Mouse (Mus musculus) midbrain, embryonic 11.5 days (tissue): ENCODE results near the gene Dffa. TPM values are rescaled to one million over a fixed set of nuclear protein-coding genes. Genes with fewer than 3 reads are reported as not detected.

Experiments
- ATAC-seq: fragments of 200-750 bp; cut with Nextera tagmentation; 2 replicates; pipeline ENCODE4 v1.8.0; 2017; ENCODE audit warnings: moderate TSS enrichment, moderate library complexity; ENCODE audit not compliant: low FRiP score
- DNase-seq: peaks from one replicate; pipeline ENCODE4 v3.0.0; 2015; ENCODE audit warnings: low spot score; ENCODE audit errors: missing footprints
- H3K27ac ChIP-seq: fragments of 300-500 bp; sonication (generic); 2 replicates; pipeline ENCODE4 v1.5.1; 2014; ENCODE audit warnings: low read depth, low read length
- H3K27me3 ChIP-seq: fragments of 300-500 bp; sonication (generic); 2 replicates; pipeline ENCODE4 v1.6.1; 2014; ENCODE audit warnings: mild to moderate bottlenecking, low read length, moderate library complexity, mixed read lengths; ENCODE audit not compliant: control insufficient read depth, insufficient read depth
- H3K36me3 ChIP-seq: fragments of 300-500 bp; sonication (generic); 2 replicates; pipeline ENCODE4 v1.6.1; 2014; ENCODE audit warnings: mild to moderate bottlenecking, low read length, moderate library complexity, mixed read lengths; ENCODE audit not compliant: control insufficient read depth, insufficient read depth
- H3K4me1 ChIP-seq: fragments of 300-500 bp; sonication (generic); 2 replicates; pipeline ENCODE4 v1.6.1; 2014; ENCODE audit warnings: low read length; ENCODE audit not compliant: control insufficient read depth, insufficient read depth
- H3K4me2 ChIP-seq: fragments of 300-500 bp; sonication (generic); 2 replicates; pipeline ENCODE4 v1.6.1; 2014; ENCODE audit warnings: mild to moderate bottlenecking, moderate library complexity
- H3K4me3 ChIP-seq: fragments of 300-500 bp; sonication (generic); 2 replicates; pipeline ENCODE4 v1.5.1; 2014; ENCODE audit warnings: low read depth, low read length
- H3K9ac ChIP-seq: fragments of 300-500 bp; sonication (generic); 2 replicates; pipeline ENCODE4 v1.6.1; 2014; ENCODE audit warnings: low read length
- H3K9me3 ChIP-seq: fragments of 300-500 bp; sonication (generic); 2 replicates; pipeline ENCODE4 v1.6.1; 2016; ENCODE audit warnings: low read length; ENCODE audit not compliant: control insufficient read depth
- WGBS: fragments of 180-500 bp; shearing (Covaris S2); extraction: QIAGEN DNeasy Blood & Tissue Kit; methylation state at CpG from one replicate; pipeline ENCODE4 v1.1.7; 2014; 5-methylcytosine and 5-hydroxymethylcytosine counted together
- polyA plus RNA-seq: library from polyadenylated mRNA; unstranded; fragments of >200 nt; fragmentation: Nextera tagmentation; extraction: Ambion mirVana; gene quantifications from 2 replicates; pipeline ENCODE4 v1.2.1, GENCODE M21; 2014

Gene Dffa
- polyA plus RNA-seq, 1 experiment from 2014 or later, result 25.3 TPM

- Histone ChIP-seq H3K4me3 (peak overlapping the region; percentile 63), H3K27me3 (no peaks in the 10 kb centered on the region), H3K9ac (peak overlapping the region; percentile 72), H3K36me3 (no peaks in the 10 kb centered on the region), H3K27ac (no peak overlapping the region; the same call in 1 of the 2 replicates), H3K4me2 (peak overlapping the region; percentile 68), H3K4me1 (peaks cover 6% of the 10 kb centered on the region; the same call in 1 of the 2 replicates), H3K9me3 (no peaks in the 10 kb centered on the region)
- WGBS, result 73% methylated on average over 18 of the region's 18 CpGs
- DNase-seq (no peak), ATAC-seq (no peak; the same call in 1 of the 2 replicates)
These were observed 32.3 kb downstream of the Dffa start for GRCm38 (mm10) chr4:149136116-149136850.

GRCm38 (mm10) chr4:149136982-149137770, 33.2 kb downstream of the Dffa start, which contains the start of gene Cenps:
Gene Cenps, minus strand, starts transcription at chr4:149137629.
- no peaks in the 10 kb centered on the region for H3K36me3 ChIP-seq
- H3K4me2 ChIP-seq, result peak within 1 kb of the TSS; percentile 68
- H3K27me3 ChIP-seq, result no peaks in the 10 kb centered on the region
- H3K27ac ChIP-seq, result peak within 1 kb of the TSS; percentile 84
- H3K4me3 ChIP-seq, result peak within 1 kb of the TSS; percentile 63
- ATAC-seq (peak; percentile 92), DNase-seq (peak; percentile 100)
- H3K9me3 ChIP-seq, result no peaks in the 10 kb centered on the region
- peak within 1 kb of the TSS; percentile 72 for H3K9ac ChIP-seq
- H3K4me1 ChIP-seq, result peaks cover 6% of the 10 kb centered on the region; the same call in 1 of the 2 replicates
- under 1% methylated on average over 68 of the region's 68 CpGs for WGBS

- Histone ChIP-seq H3K9me3 (no peaks in the 10 kb centered on the region), H3K27ac (no peak overlapping the region), H3K36me3 (no peaks in the 10 kb centered on the region), H3K4me3 (no peak overlapping the region), H3K9ac (no peak overlapping the region), H3K4me1 (peaks cover 6% of the 10 kb centered on the region; the same call in 1 of the 2 replicates), H3K27me3 (no peaks in the 10 kb centered on the region), H3K4me2 (no peak overlapping the region)
- no peak for DNase-seq
- WGBS, result 88% methylated on average over 8 of the region's 8 CpGs
- ATAC-seq, result no peak
These were observed 34.6 kb downstream of the Dffa start for GRCm38 (mm10) chr4:149138515-149138914.

DNA sequence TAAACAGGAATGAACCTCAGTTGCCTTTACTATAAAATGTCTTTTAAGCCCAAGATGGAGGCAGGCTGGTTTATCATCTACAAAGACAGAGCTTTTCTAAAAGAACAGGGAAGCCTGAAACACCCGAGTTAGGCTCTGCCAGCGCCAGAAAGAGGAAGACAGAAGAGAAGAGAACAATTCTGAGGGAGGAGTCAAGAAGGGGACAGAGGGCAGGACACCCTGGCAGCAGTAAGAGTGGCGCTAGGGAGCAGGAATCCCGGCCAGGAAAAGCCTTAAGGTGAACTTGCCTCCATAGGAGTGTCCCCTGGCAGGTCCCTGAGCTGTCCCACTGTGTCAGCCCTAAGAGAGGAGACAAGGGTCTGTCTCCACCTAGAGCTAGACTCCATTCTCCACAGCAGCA, 39.6 kb downstream of the Dffa start:
- Histone ChIP-seq H3K27ac (no peak overlapping the region), H3K27me3 (no peaks in the 10 kb centered on the region), H3K9me3 (no peaks in the 10 kb centered on the region), H3K4me3 (no peak overlapping the region), H3K4me1 (peaks cover 3% of the 10 kb centered on the region; the same call in 1 of the 2 replicates), H3K36me3 (no peaks in the 10 kb centered on the region), H3K9ac (no peak overlapping the region), H3K4me2 (no peak overlapping the region)
- ATAC-seq, result no peak
- WGBS, result 32% methylated on average over 4 of the region's 4 CpGs
- peak; percentile 45 for DNase-seq

DNA sequence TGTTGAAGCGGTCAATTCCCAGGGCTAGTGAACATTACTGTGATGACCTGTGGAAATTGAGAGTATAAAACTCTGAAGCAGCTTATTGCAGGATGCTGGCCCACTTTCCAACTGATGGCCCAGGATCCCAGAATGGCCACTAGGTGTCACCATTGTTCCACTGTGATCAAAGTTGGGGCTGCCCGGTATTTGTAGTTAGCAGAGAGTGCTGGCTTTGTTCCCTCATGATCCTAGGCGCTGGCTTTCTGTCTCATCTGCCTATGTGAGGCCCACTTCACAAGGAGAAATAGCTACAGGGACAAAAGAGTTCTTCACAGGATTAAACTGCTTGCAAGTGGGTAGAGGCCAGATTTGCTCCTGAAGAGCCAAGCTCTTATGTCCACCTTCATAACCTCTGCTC, 40.5 kb downstream of the Dffa start:
- H3K27ac ChIP-seq, result no peak overlapping the region
- H3K27me3 ChIP-seq, result no peaks in the 10 kb centered on the region
- ATAC-seq, result peak; percentile 84
- peaks cover 3% of the 10 kb centered on the region; the same call in 1 of the 2 replicates for H3K4me1 ChIP-seq
- WGBS, result 3% methylated on average over 3 of the region's 3 CpGs
- DNase-seq, result peak; percentile 98
- H3K9ac ChIP-seq, result peak overlapping the region; percentile 38; the same call in 1 of the 2 replicates
- H3K4me3 ChIP-seq, result no peak overlapping the region
- no peaks in the 10 kb centered on the region for H3K9me3 ChIP-seq
- no peak overlapping the region for H3K4me2 ChIP-seq
- H3K36me3 ChIP-seq, result no peaks in the 10 kb centered on the region

- Histone ChIP-seq H3K9ac (no peak overlapping the region), H3K36me3 (peaks cover 2% of the 10 kb centered on the region; the same call in 1 of the 2 replicates), H3K27me3 (no peaks in the 10 kb centered on the region), H3K4me2 (no peak overlapping the region), H3K4me3 (no peak overlapping the region), H3K4me1 (peaks cover 3% of the 10 kb centered on the region; the same call in 1 of the 2 replicates), H3K27ac (no peak overlapping the region), H3K9me3 (no peaks in the 10 kb centered on the region)
- 73% methylated on average over 4 of the region's 4 CpGs for WGBS
- no peak for ATAC-seq
- peak; percentile 85 for DNase-seq
These were observed 41.2 kb downstream of the Dffa start for GRCm38 (mm10) chr4:149145151-149145550.

GRCm38 (mm10) chr4:149147528-149147927, 43.6 kb downstream of the Dffa start:
- Histone ChIP-seq H3K27me3 (no peaks in the 10 kb centered on the region), H3K27ac (no peak overlapping the region), H3K9me3 (no peaks in the 10 kb centered on the region), H3K4me1 (peaks cover 3% of the 10 kb centered on the region; the same call in 1 of the 2 replicates), H3K4me2 (no peak overlapping the region), H3K36me3 (peaks cover 22% of the 10 kb centered on the region), H3K9ac (no peak overlapping the region), H3K4me3 (no peak overlapping the region)
- no peak for DNase-seq
- ATAC-seq, result no peak
- WGBS, result 89% methylated on average over 7 of the region's 7 CpGs

DNA sequence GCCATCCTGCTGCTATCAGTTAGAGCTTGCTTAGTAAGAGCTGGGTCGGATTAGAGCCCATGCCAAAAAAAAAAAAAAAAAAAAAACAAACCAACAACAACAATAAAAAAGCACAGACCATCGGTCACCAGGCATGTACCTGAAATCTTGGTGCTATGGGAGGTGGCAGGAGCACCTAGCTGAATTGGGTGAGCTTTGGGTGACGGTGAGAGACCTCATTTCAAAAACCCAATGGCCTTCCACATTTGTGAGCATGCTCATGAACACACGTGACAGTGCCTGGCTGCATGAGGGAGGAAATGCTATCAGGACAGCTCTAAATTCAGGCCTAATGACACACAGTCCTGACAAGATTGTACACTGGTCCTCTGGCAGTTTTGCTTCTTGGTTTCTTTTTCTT, 44.1 kb downstream of the Dffa start:
- ATAC-seq (no peak), DNase-seq (peak; percentile 72)
- Histone ChIP-seq H3K4me2 (no peak overlapping the region), H3K4me3 (no peak overlapping the region), H3K27ac (no peak overlapping the region), H3K36me3 (peaks cover 27% of the 10 kb centered on the region), H3K9me3 (no peaks in the 10 kb centered on the region), H3K4me1 (peaks cover 3% of the 10 kb centered on the region; the same call in 1 of the 2 replicates), H3K9ac (no peak overlapping the region), H3K27me3 (no peaks in the 10 kb centered on the region)
- WGBS, result 80% methylated on average over 4 of the region's 4 CpGs

- peaks cover 3% of the 10 kb centered on the region; the same call in 1 of the 2 replicates for H3K4me1 ChIP-seq
- DNase-seq (peak; percentile 64), ATAC-seq (no peak)
- WGBS, result 83% methylated on average over 9 of the region's 9 CpGs
- H3K36me3 ChIP-seq, result peaks cover 36% of the 10 kb centered on the region
- H3K27me3 ChIP-seq, result no peaks in the 10 kb centered on the region
- H3K27ac ChIP-seq, result no peak overlapping the region
- H3K4me3 ChIP-seq, result no peak overlapping the region
- H3K9me3 ChIP-seq, result no peaks in the 10 kb centered on the region
- H3K9ac ChIP-seq, result no peak overlapping the region
- H3K4me2 ChIP-seq, result no peak overlapping the region
These were observed 45.2 kb downstream of the Dffa start for GRCm38 (mm10) chr4:149149196-149149595.
